Mouse (Mus musculus): ENCODE data around the gene Clcn3. TPM values are rescaled to one million over a fixed set of nuclear protein-coding genes. Genes with fewer than 3 reads are reported as not detected.
A peak's percentile ranks its signal among the peaks of the same experiment; 100 is the strongest.
"Not testable (repeated sequence)": the region's sequence is repeated elsewhere in the genome, so short reads cannot be mapped to it uniquely, and the experiment has no call there.

Gene Clcn3
- 39.3 and 44.4 TPM in 2 replicates for polyA plus RNA-seq (2014; fragmentation: Nextera tagmentation; extraction: Ambion mirVana)

GRCm38 (mm10) chr8:60982701-60983687, at the start of gene Clcn3:
Gene Clcn3 (minus strand): TSS chr8:60983300.
- H3K4me3 ChIP-seq (ENCODE audit: low read depth, low read length): peak within 1 kb of the TSS; percentile 79
- peak within 1 kb of the TSS; percentile 72 for H3K9ac ChIP-seq (ENCODE audit: low read length)
- H3K9me3 ChIP-seq (ENCODE audit: control insufficient read depth, low read length): no peaks in the 10 kb centered on the region
- WGBS: under 1% methylated on average over 100 of the region's 101 CpGs
- H3K4me2 ChIP-seq (ENCODE audit: low read depth, low read length, severe bottlenecking): peak within 1 kb of the TSS; percentile 96
- DNase-seq (ENCODE audit: low spot score): peak; percentile 98
- H3K27me3 ChIP-seq (ENCODE audit: control insufficient read depth, insufficient read depth, low read length): no peaks in the 10 kb centered on the region
- H3K4me1 ChIP-seq (replicated peaks; ENCODE audit: control insufficient read depth, insufficient read depth, low read length): no peaks in the 10 kb centered on the region
- peak within 1 kb of the TSS; percentile 59 for H3K27ac ChIP-seq (ENCODE audit: low read depth, low read length)
- H3K36me3 ChIP-seq (ENCODE audit: control insufficient read depth, insufficient read depth, low read length): no peaks in the 10 kb centered on the region
- ATAC-seq (replicated peaks; ENCODE audit: low FRiP score): peak; percentile 100

GRCm38 (mm10) chr8:60996468-60996867, 13.4 kb upstream of the Clcn3 start:
- Histone ChIP-seq H3K27me3 (ENCODE audit: control insufficient read depth, insufficient read depth, low read length) (no peaks in the 10 kb centered on the region), H3K27ac (ENCODE audit: low read depth, low read length) (no peak overlapping the region), H3K4me1 (replicated peaks; ENCODE audit: control insufficient read depth, insufficient read depth, low read length) (peaks cover 8% of the 10 kb centered on the region), H3K4me2 (ENCODE audit: low read depth, low read length, severe bottlenecking) (no peak overlapping the region), H3K4me3 (ENCODE audit: low read depth, low read length) (no peak overlapping the region), H3K36me3 (ENCODE audit: control insufficient read depth, insufficient read depth, low read length) (no peaks in the 10 kb centered on the region), H3K9me3 (ENCODE audit: control insufficient read depth, low read length) (no peaks in the 10 kb centered on the region), H3K9ac (ENCODE audit: low read length) (no peak overlapping the region)
- 96% methylated on average over 3 of the region's 3 CpGs for WGBS
- ATAC-seq (replicated peaks; ENCODE audit: low FRiP score): no peak
- DNase-seq (ENCODE audit: low spot score): no peak

GRCm38 (mm10) chr8:60993639-60993986, 10.5 kb upstream of the Clcn3 start:
- H3K27me3 ChIP-seq (ENCODE audit: control insufficient read depth, insufficient read depth, low read length): no peaks in the 10 kb centered on the region
- peak overlapping the region; percentile 77 for H3K4me3 ChIP-seq (ENCODE audit: low read depth, low read length)
- peak overlapping the region; percentile 50; the same call in 1 of the 2 replicates for H3K27ac ChIP-seq (ENCODE audit: low read depth, low read length)
- H3K9ac ChIP-seq (ENCODE audit: low read length): peak overlapping the region; percentile 69
- H3K9me3 ChIP-seq (ENCODE audit: control insufficient read depth, low read length): no peaks in the 10 kb centered on the region
- peak overlapping the region; percentile 54 for H3K4me2 ChIP-seq (ENCODE audit: low read depth, low read length, severe bottlenecking)
- peaks cover 8% of the 10 kb centered on the region for H3K4me1 ChIP-seq (replicated peaks; ENCODE audit: control insufficient read depth, insufficient read depth, low read length)
- H3K36me3 ChIP-seq (ENCODE audit: control insufficient read depth, insufficient read depth, low read length): no peaks in the 10 kb centered on the region
- ATAC-seq (replicated peaks; ENCODE audit: low FRiP score) (peak; percentile 8; the same call in 1 of the 2 replicates), DNase-seq (ENCODE audit: low spot score) (no peak)
- 7% methylated on average over 12 of the region's 12 CpGs for WGBS

- ATAC-seq (replicated peaks; ENCODE audit: low FRiP score) (peak; percentile 96), DNase-seq (ENCODE audit: low spot score) (peak; percentile 100)
Measured at GRCm38 (mm10) chr8:60992910-60993638, 10.0 kb upstream of the Clcn3 start, which contains the start of gene Nek1. Gene Nek1 (plus strand): TSS chr8:60993195.

GRCm38 (mm10) chr8:60992561-60992909, 9.4 kb upstream of the Clcn3 start:
- Histone ChIP-seq H3K4me1 (replicated peaks; ENCODE audit: control insufficient read depth, insufficient read depth, low read length) (peaks cover 8% of the 10 kb centered on the region), H3K4me2 (ENCODE audit: low read depth, low read length, severe bottlenecking) (peak overlapping the region; percentile 62), H3K9ac (ENCODE audit: low read length) (peak overlapping the region; percentile 59), H3K4me3 (ENCODE audit: low read depth, low read length) (peak overlapping the region; percentile 77), H3K9me3 (ENCODE audit: control insufficient read depth, low read length) (no peaks in the 10 kb centered on the region), H3K27me3 (ENCODE audit: control insufficient read depth, insufficient read depth, low read length) (no peaks in the 10 kb centered on the region), H3K27ac (ENCODE audit: low read depth, low read length) (peak overlapping the region; percentile 80; the same call in 1 of the 2 replicates), H3K36me3 (ENCODE audit: control insufficient read depth, insufficient read depth, low read length) (no peaks in the 10 kb centered on the region)
- 1% methylated on average over 16 of the region's 16 CpGs for whole genome bisulfite sequencing
- ATAC-seq (replicated peaks; ENCODE audit: low FRiP score) (peak; percentile 93), DNase-seq (ENCODE audit: low spot score) (no peak)

More at GRCm38 (mm10) chr8:60992910-60993638, 10.0 kb upstream of the Clcn3 start, which contains the start of gene Nek1:
- WGBS: under 1% methylated on average over 57 of the region's 57 CpGs
- H3K9ac ChIP-seq (ENCODE audit: low read length): peak within 1 kb of the TSS; percentile 69
- no peaks in the 10 kb centered on the region for H3K9me3 ChIP-seq (ENCODE audit: control insufficient read depth, low read length)
- H3K36me3 ChIP-seq (ENCODE audit: control insufficient read depth, insufficient read depth, low read length): no peaks in the 10 kb centered on the region
- H3K27ac ChIP-seq (ENCODE audit: low read depth, low read length): peak within 1 kb of the TSS; percentile 80
- H3K4me1 ChIP-seq (replicated peaks; ENCODE audit: control insufficient read depth, insufficient read depth, low read length): peaks cover 8% of the 10 kb centered on the region
- peak within 1 kb of the TSS; percentile 62 for H3K4me2 ChIP-seq (ENCODE audit: low read depth, low read length, severe bottlenecking)
- peak within 1 kb of the TSS; percentile 77 for H3K4me3 ChIP-seq (ENCODE audit: low read depth, low read length)
- no peaks in the 10 kb centered on the region for H3K27me3 ChIP-seq (ENCODE audit: control insufficient read depth, insufficient read depth, low read length)

GRCm38 (mm10) chr8:60984260-60985010, 1.3 kb upstream of the Clcn3 start:
- H3K9me3 ChIP-seq (ENCODE audit: control insufficient read depth, low read length); H3K27ac ChIP-seq (ENCODE audit: low read depth, low read length); H3K4me1 ChIP-seq (replicated peaks; ENCODE audit: control insufficient read depth, insufficient read depth, low read length); H3K36me3 ChIP-seq (ENCODE audit: control insufficient read depth, insufficient read depth, low read length); DNase-seq (ENCODE audit: low spot score); H3K9ac ChIP-seq (ENCODE audit: low read length); H3K4me3 ChIP-seq (ENCODE audit: low read depth, low read length); H3K4me2 ChIP-seq (ENCODE audit: low read depth, low read length, severe bottlenecking); ATAC-seq (replicated peaks; ENCODE audit: low FRiP score); H3K27me3 ChIP-seq (ENCODE audit: control insufficient read depth, insufficient read depth, low read length): not testable (repeated sequence)
- 94% methylated on average over 17 of the region's 17 CpGs for WGBS

- Histone ChIP-seq H3K4me2 (ENCODE audit: low read depth, low read length, severe bottlenecking) (peak overlapping the region; percentile 96), H3K4me1 (replicated peaks; ENCODE audit: control insufficient read depth, insufficient read depth, low read length) (no peaks in the 10 kb centered on the region), H3K36me3 (ENCODE audit: control insufficient read depth, insufficient read depth, low read length) (no peaks in the 10 kb centered on the region), H3K9ac (ENCODE audit: low read length) (peak overlapping the region; percentile 58), H3K9me3 (ENCODE audit: control insufficient read depth, low read length) (no peaks in the 10 kb centered on the region), H3K27ac (ENCODE audit: low read depth, low read length) (peak overlapping the region; percentile 59), H3K4me3 (ENCODE audit: low read depth, low read length) (peak overlapping the region; percentile 79), H3K27me3 (ENCODE audit: control insufficient read depth, insufficient read depth, low read length) (no peaks in the 10 kb centered on the region)
- peak; percentile 60 for ATAC-seq (replicated peaks; ENCODE audit: low FRiP score)
- DNase-seq (ENCODE audit: low spot score): peak; percentile 55
- WGBS: 12% methylated on average over 9 of the region's 9 CpGs
Measured at GRCm38 (mm10) chr8:60983688-60984079, 584 bp upstream of the Clcn3 start.

GRCm38 (mm10) chr8:60981388-60981787, 1.7 kb downstream of the Clcn3 start:
- H3K27me3 ChIP-seq (ENCODE audit: control insufficient read depth, insufficient read depth, low read length): no peaks in the 10 kb centered on the region
- ATAC-seq (replicated peaks; ENCODE audit: low FRiP score) (no peak), DNase-seq (ENCODE audit: low spot score) (no peak)
- no peaks in the 10 kb centered on the region for H3K9me3 ChIP-seq (ENCODE audit: control insufficient read depth, low read length)
- no peak overlapping the region for H3K9ac ChIP-seq (ENCODE audit: low read length)
- no peak overlapping the region for H3K27ac ChIP-seq (ENCODE audit: low read depth, low read length)
- H3K4me3 ChIP-seq (ENCODE audit: low read depth, low read length): no peak overlapping the region
- no peak overlapping the region for H3K4me2 ChIP-seq (ENCODE audit: low read depth, low read length, severe bottlenecking)
- 47% methylated on average over 1 of the region's 1 CpGs for WGBS
- H3K4me1 ChIP-seq (replicated peaks; ENCODE audit: control insufficient read depth, insufficient read depth, low read length): no peaks in the 10 kb centered on the region
- H3K36me3 ChIP-seq (ENCODE audit: control insufficient read depth, insufficient read depth, low read length): no peaks in the 10 kb centered on the region

All from forebrain, embryonic 11.5 days (tissue).